Mouse (Mus musculus) kidney, postnatal 0 days (tissue): ENCODE measurements at regions not wholly inside any gene's neighbourhood (a gene's known extent, or its start where the extent isn't known, plus 50 kb on each side); places are given as distances from the start of the nearest gene placed in this dataset.

Experiments
- ATAC-seq: fragments of 200-750 bp; cut with Nextera tagmentation; replicated peaks from 2 replicates; pipeline ENCODE4 v1.8.0; 2017; ENCODE audit warnings: low read depth, moderate number of reproducible peaks, moderate TSS enrichment, moderate library complexity; ENCODE audit not compliant: low FRiP score
- DNase-seq: peaks from one replicate; pipeline ENCODE4 v3.0.0-alpha.2; 2016; ENCODE audit warnings: low spot score
- H3K27ac ChIP-seq: fragments of 300-500 bp; sonication (generic); 2 replicates; pipeline ENCODE4 v1.5.1; 2014; ENCODE audit warnings: mild to moderate bottlenecking
- H3K27me3 ChIP-seq: fragments of 300-500 bp; sonication (generic); 2 replicates; pipeline ENCODE4 v1.6.1; 2014; ENCODE audit warnings: low read length, mixed read lengths; ENCODE audit not compliant: insufficient read depth
- H3K36me3 ChIP-seq: fragments of 300-500 bp; sonication (generic); 2 replicates; pipeline ENCODE4 v1.6.1; 2014; ENCODE audit warnings: low read length, mixed read lengths; ENCODE audit not compliant: insufficient read depth
- H3K4me1 ChIP-seq: fragments of 300-500 bp; sonication (generic); replicated peaks from 2 replicates; pipeline ENCODE4 v1.6.1; 2014; ENCODE audit warnings: antibody characterized with exemption, low read length, mixed read lengths; ENCODE audit not compliant: insufficient read depth
- H3K4me2 ChIP-seq: fragments of 300-500 bp; sonication (generic); 2 replicates; pipeline ENCODE4 v1.6.1; 2014; ENCODE audit warnings: mild to moderate bottlenecking, low read length, moderate library complexity, mixed read lengths
- H3K4me3 ChIP-seq: fragments of 300-500 bp; sonication (generic); replicated peaks from 2 replicates; pipeline ENCODE4 v1.5.1; 2014; ENCODE audit warnings: low read depth, low read length
- H3K9ac ChIP-seq: fragments of 300-500 bp; sonication (generic); 2 replicates; pipeline ENCODE4 v1.6.1; 2014; ENCODE audit warnings: low read depth, low read length
- H3K9me3 ChIP-seq: fragments of 300-500 bp; sonication (generic); replicated peaks from 2 replicates; pipeline ENCODE4 v1.6.1; 2016; ENCODE audit warnings: low read length, inconsistent platforms, mixed read lengths
- CTCF ChIP-seq: IDR thresholded peaks from 2 replicates; pipeline ENCODE4 v1.5.1; 2016; ENCODE audit warnings: antibody characterized with exemption, low read depth, mild to moderate bottlenecking, moderate library complexity
- WGBS: fragments of 180-500 bp; shearing (Covaris S2); extraction: QIAGEN DNeasy Blood & Tissue Kit; methylation state at CpG from one replicate; pipeline ENCODE4 v1.1.7; 2014; 5-methylcytosine and 5-hydroxymethylcytosine counted together

DNA sequence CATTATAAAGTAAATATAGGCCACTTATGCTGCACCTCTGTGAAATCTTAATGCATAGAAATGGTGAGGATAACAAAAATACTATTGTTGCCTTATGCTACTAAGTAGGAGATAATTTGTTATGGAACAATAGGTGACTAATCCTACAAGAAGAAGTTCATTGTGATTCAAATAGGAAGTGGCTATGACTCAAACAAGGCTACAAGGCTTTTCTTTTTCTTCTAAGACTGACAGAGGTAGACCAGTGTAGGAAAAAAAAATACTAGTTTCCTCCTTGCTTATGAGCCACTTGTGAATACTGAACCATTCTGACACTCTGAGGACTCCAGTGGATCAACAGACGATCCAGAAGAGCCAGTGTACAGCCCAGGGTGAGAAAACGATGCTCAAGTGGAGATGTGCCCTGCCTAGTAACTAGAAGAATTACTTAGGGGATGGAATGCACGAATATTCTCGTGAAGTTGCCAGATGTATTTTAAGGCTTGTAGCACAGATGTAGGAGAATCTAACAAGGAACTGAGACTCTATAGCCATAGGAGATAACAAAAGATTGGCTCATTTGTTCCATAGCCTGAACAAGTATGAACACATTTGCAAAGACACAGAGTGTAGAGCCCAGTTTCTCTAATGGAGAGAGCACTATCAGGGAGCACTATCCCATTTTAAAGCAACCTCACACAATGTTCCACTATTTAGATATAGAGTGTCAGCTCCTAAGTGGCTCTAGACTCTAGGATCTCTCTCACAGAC lies 60.3 kb downstream of the Fzd1 start:
- H3K4me1 ChIP-seq = no peaks in the 10 kb centered on the region
- no peak for ATAC-seq
- H3K27ac ChIP-seq = no peak overlapping the region
- no peak for TF ChIP-seq CTCF
- H3K9me3 ChIP-seq = no peaks in the 10 kb centered on the region
- no peak overlapping the region for H3K4me2 ChIP-seq
- 82% methylated on average over 4 of the region's 4 CpGs for WGBS
- H3K9ac ChIP-seq = no peak overlapping the region
- H3K27me3 ChIP-seq = no peaks in the 10 kb centered on the region
- H3K36me3 ChIP-seq = no peaks in the 10 kb centered on the region
- no peak overlapping the region for H3K4me3 ChIP-seq
- DNase-seq = no peak

DNA sequence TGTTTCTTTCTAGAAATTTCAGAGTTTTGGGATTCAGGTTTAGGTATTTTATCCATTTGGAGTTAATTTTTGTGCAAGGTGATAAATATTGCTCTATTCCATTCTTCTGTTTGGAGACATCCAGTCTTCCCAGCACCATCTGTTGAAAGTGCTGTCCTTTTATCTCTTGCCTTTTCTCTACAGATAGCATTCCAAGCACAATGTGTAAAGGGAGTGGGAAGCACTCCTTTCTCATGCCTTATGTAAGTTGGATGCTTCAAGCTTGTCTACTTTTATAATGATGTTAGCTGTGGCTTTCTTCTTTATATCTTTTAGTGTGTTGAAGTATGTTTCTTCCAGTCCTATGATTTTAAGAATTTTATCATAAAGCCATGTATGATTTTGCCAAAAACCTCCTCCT lies 61.1 kb downstream of the Fzd1 start:
- Histone ChIP-seq H3K4me2 (no peak overlapping the region), H3K36me3 (no peaks in the 10 kb centered on the region), H3K9me3 (no peaks in the 10 kb centered on the region), H3K27ac (no peak overlapping the region), H3K4me1 (no peaks in the 10 kb centered on the region), H3K9ac (no peak overlapping the region), H3K4me3 (no peak overlapping the region), H3K27me3 (no peaks in the 10 kb centered on the region)
- no peak for ATAC-seq
- DNase-seq = no peak
- TF ChIP-seq CTCF = no peak

DNA sequence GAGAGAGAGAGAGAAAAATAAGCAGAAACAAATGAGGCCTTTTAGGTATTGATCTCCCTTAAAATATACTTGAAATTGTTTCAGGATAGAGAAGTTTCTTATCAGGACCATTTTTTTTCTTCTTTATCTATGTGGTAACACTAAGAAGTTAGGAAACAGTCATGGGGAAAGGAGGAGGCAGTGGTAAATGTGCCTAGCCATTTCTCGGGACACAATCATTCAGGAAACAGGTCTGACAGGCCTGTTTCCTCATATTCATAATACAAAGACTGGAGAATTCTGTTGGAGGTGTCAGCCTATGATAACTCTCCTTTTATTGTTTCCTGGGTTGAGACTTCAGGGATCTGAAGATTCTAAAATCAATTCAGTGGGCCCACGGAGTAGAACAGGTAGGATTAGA lies 68.7 kb downstream of the Fzd1 start:
- no peak for DNase-seq
- no peak overlapping the region for H3K9ac ChIP-seq
- H3K36me3 ChIP-seq = no peaks in the 10 kb centered on the region
- WGBS = 61% methylated on average over 2 of the region's 2 CpGs
- H3K27ac ChIP-seq = no peak overlapping the region
- ATAC-seq = no peak
- H3K4me3 ChIP-seq = no peak overlapping the region
- H3K4me1 ChIP-seq = no peaks in the 10 kb centered on the region
- no peaks in the 10 kb centered on the region for H3K9me3 ChIP-seq
- no peak for TF ChIP-seq CTCF
- no peaks in the 10 kb centered on the region for H3K27me3 ChIP-seq
- H3K4me2 ChIP-seq = no peak overlapping the region

DNA sequence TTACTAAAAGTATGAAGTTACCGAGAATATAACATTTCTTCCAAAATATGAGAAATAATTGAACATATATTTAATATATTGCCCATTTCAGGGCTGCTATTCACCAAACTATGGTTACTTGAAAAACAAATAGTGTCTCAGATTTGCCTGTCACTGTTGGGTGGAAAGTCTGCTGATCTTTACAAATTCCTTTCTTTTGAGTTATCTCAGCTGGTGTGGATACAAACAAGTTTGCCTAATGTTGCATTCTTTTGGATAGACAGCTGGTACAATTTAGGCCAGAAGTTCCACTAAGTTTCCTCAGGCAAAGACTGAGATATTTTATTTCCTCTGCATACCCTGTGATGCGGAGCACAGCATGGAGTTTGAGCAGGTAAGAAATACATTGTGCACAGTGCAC lies 82.5 kb downstream of the Fzd1 start:
- WGBS = 79% methylated on average over 2 of the region's 2 CpGs
- ATAC-seq = no peak
- H3K9ac ChIP-seq = no peak overlapping the region
- H3K27me3 ChIP-seq = no peaks in the 10 kb centered on the region
- H3K27ac ChIP-seq = no peak overlapping the region
- H3K4me2 ChIP-seq = no peak overlapping the region
- H3K4me3 ChIP-seq = no peak overlapping the region
- no peak for TF ChIP-seq CTCF
- H3K9me3 ChIP-seq = no peaks in the 10 kb centered on the region
- peak; percentile 69 for DNase-seq
- H3K36me3 ChIP-seq = no peaks in the 10 kb centered on the region
- no peaks in the 10 kb centered on the region for H3K4me1 ChIP-seq

DNA sequence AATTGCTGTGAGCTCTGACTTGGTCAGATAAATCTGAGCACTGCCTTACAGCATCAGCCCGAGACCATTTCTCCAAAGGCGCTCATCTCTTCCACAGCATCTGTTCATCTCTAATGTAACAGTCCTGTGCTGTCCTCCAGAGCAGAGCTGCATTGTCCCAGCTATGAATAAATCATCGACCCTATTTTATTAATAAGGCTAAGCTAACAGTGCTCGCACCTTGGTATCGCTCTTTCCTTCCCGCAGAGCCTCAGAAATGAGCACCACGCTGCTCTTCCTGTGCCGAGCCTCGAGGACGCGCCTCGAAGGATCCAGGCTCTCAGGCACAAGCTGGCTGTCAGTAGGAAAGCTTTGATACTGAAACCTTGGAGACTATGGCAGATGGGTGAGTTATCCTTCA lies 91.5 kb downstream of the Fzd1 start:
- H3K27ac ChIP-seq = no peak overlapping the region
- no peaks in the 10 kb centered on the region for H3K9me3 ChIP-seq
- no peak for ATAC-seq
- no peak overlapping the region for H3K4me3 ChIP-seq
- no peak for TF ChIP-seq CTCF
- no peak overlapping the region for H3K9ac ChIP-seq
- 73% methylated on average over 12 of the region's 12 CpGs for WGBS
- no peak overlapping the region for H3K4me2 ChIP-seq
- DNase-seq = no peak
- no peaks in the 10 kb centered on the region for H3K27me3 ChIP-seq
- no peaks in the 10 kb centered on the region for H3K36me3 ChIP-seq
- peaks cover 25% of the 10 kb centered on the region for H3K4me1 ChIP-seq

DNA sequence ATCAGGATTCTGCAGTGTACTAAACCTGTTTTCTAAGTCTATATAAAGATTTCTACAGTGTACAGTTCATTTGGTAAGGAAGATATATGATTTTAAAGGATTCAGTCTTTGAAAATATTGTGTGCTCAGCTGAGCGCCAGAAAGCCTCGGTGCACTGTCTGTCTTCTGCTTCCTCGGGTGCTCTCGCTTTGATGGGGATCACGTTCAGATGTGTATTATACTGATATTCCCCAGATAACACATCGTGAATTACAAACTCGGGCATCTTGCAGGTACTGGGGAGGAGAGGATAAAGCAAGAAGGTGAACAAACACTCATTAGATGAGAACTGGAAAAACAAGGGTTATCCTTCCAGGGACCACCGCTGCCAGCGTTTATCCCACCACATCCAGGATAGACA lies 91.9 kb downstream of the Fzd1 start:
- H3K4me3 ChIP-seq = no peak overlapping the region
- no peak overlapping the region for H3K4me2 ChIP-seq
- DNase-seq (no peak), ATAC-seq (no peak)
- no peak overlapping the region for H3K27ac ChIP-seq
- no peaks in the 10 kb centered on the region for H3K36me3 ChIP-seq
- 59% methylated on average over 9 of the region's 9 CpGs for WGBS
- no peak for TF ChIP-seq CTCF
- H3K9ac ChIP-seq = no peak overlapping the region
- no peaks in the 10 kb centered on the region for H3K27me3 ChIP-seq
- no peaks in the 10 kb centered on the region for H3K9me3 ChIP-seq
- H3K4me1 ChIP-seq = peaks cover 25% of the 10 kb centered on the region

DNA sequence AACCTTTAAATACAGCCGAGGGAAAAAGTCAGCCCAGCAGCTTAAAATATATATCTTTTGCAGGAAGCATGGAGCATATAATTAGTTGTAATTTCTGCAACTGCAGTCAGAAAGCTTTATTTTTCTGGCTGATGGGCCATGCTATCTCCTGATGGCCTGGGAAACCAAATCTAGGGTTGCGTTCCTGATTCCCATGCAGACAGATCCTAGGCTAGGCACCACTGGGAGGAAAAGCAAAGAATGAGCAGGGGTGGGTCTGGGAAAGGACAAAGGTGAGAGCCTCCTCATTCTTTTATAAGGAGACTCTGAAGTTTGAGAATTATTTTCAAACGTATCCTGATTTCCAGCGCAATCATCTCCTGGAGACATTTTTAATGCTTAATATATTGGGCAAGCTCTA lies 92.9 kb downstream of the Fzd1 start:
- no peak for TF ChIP-seq CTCF
- no peaks in the 10 kb centered on the region for H3K9me3 ChIP-seq
- 18% methylated on average over 4 of the region's 4 CpGs for WGBS
- H3K4me3 ChIP-seq = no peak overlapping the region
- H3K36me3 ChIP-seq = no peaks in the 10 kb centered on the region
- DNase-seq = no peak
- peaks cover 25% of the 10 kb centered on the region for H3K4me1 ChIP-seq
- no peak for ATAC-seq
- H3K9ac ChIP-seq = no peak overlapping the region
- no peaks in the 10 kb centered on the region for H3K27me3 ChIP-seq
- no peak overlapping the region for H3K27ac ChIP-seq
- H3K4me2 ChIP-seq = no peak overlapping the region
